Mouse (Mus musculus) cerebellum, adult (tissue): ENCODE measurements around the gene Cdcp2.

ENCODE experiments used
- ATAC-seq: cut with Nextera tagmentation; 2 replicates; pipeline ENCODE4 v1.9.2; 2017; ENCODE audit warnings: mild to moderate bottlenecking, moderate library complexity, mixed read lengths; ENCODE audit not compliant: insufficient number of reproducible peaks, low FRiP score, low TSS enrichment

Cdcp2 gene

DNA sequence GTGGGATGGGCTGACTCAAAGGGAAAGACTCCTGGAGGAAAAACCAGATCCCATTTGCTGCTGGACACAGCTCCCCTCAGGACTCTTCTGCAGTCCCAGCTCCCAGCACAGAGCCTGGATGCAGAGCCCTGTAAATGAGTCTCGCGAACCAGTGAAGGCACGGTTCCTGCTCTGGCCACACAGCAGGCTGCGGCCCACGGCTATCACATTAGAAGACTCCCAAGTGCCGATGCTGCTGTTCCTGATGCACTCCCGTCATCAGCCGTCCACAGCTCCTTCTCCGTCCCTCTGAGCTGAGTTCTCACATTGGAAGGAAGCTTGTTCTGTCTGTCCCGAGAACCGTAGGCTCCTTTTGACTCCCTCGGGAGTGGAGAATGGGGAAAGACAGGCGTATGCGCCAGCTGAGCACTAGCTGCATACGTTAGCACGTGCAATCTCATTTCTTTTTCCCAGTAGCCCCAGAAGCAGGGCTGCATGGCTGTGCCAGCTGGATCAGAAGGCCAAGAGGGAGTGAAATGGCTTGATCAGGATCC lies at the start of gene Cdcp2:
TSS of gene Cdcp2 (plus strand) at position 51 of the 533 bp plus-strand sequence.
- no peak for ATAC-seq

DNA sequence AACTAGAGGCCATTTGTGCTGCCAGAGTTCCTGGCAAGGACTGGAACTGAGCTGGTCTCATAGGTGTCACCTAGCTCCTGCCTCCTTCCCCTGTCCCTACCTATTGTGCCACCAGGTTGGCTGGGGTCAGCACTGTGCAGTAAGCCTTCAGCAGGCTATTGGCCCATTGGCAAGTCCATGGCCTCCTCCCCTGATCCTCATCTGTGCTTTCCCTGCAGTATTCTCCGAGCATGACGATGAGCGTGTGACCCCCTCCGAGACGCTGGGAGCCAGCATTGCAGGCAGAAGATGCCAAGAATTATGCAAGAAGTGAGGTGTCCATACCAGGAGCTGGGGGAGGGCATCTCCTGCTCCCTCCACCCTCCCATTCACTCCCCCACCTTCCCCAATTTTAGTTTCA lies 48.9 kb upstream of the Cdcp2 start:
- ATAC-seq, result no peak

DNA sequence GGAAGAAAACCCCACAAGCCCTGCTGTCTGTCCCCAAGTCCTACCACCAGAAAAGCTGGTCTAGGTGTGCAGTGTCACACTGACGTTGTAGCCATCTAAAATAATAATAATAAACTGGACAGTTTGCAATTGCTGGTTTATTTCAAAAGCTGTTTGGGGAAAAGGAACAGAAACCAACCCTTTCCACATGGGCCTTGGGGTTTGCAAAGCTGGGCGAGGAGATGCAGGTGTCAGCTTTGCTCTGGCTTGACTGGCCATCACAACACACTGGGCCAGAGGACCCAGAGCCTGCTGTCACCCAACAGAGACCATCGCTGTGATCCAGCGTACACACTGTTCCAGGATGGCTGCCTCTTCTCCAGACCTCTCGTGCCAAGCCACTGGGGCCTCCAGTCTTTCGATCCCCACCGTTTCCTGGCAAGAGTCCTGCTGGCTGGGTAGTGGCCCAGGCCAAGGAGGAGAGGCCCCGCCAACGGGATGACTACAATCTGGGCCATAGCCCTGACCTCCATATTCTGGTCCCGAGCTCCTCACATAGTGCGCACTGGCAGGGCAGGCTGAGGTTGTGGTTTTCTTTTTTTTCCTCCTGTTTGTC lies 48.0 kb upstream of the Cdcp2 start:
- ATAC-seq, result peak; percentile 68

DNA sequence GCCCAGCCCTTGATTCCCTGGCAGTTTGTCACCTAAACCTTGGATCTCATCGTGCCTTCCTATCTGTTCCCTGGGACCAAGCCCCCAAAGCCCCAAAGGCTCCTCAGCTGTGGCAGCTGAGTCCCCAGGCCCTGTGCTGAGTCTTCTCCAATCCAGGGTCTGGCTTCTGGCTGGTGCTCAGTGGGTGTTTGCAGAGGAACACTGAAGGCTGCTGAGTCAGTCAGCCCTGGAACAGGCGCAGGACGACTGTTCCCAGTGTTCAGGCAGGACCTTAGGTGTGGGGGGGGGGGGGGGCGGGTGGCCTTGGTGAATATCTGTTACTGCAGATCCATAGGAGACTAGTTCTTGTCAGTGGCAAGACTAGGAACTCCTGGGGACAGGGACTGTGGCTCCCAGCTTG lies 44.8 kb upstream of the Cdcp2 start:
- no peak for ATAC-seq

DNA sequence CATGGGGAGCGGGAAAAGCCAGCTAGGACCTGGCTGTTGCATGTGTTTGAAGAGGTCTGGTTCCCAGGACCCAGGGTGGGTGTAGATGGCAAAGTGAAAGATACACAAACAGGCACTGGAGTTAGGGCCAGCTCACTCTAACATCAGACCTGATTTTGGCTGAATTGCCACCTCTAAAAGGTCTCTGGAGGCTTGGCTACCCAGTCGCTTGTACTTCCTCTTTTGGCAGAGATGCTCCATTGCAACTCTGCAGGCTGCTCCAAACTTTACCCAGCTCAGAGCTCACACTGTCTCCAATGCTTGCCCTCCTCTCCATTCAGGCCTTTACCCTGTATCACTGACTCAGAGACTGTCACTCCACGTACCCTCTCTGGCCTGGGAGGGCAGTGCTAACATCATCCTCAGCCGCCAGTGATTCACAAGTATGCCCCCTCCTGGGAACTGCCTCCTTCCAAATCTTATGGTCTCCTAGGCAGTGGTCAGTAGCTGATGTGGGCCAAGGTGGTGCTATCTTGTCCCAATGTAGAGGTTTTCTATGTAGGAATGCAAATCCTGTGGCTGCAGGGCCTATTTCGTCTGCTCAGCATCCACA lies 43.6 kb upstream of the Cdcp2 start:
- no peak for ATAC-seq

DNA sequence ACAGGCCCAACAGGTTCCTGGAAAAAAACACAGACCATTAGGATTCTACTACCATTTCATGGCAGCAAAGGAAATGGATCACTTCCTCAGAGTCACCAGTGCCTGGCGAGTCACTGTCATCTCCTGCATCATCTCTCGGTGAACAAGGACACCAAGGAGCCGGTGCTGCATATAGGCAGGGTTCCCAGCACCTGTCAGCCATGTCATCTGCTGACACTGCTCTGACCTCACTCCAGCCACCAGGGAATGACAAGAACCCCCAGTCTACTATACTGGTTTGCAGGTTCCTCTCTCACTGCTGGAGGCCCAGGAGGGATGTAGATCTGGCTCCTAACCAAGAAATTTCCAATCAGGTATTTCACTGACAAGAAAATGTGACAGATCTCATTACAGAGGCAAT lies 40.6 kb upstream of the Cdcp2 start:
- ATAC-seq, result no peak

DNA sequence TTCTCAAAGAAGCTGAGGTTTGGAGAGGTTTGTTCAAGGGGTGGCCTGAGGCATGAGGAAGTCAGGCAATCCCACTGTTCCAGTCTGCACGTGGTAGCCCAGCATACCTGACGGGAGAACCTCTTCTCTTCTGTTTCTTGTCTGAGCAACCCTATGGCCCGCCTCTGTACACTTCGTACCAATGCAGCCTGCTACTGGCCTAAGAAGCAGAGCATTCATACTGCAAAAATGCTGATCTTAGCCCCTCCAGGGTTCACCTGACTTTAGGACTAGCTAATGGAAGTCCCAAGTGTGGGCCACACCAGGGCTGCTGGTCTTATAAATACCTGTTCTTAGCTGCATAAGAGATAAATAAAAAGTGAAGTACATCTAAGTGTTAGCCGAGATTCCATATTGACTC lies 38.3 kb upstream of the Cdcp2 start:
- no peak for ATAC-seq

DNA sequence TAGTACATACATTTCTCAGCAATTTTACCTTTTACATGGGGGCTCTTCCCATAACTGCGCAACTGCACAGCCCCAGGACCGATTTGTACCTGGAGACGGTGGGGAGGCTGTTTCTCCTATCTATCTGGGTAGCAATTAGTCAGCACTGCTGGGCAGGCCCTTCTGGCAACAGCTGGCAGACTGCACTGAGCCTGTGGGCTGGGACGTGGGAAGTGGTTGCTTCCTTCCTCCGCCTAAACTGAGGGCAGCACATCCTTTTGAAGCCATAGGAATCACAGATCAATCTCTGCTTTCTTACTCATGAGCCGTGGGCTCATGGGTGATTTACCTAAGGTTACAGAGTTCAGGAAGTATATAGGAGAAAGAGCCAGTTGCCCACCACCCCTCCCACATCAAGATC lies 37.9 kb upstream of the Cdcp2 start:
- no peak for ATAC-seq

DNA sequence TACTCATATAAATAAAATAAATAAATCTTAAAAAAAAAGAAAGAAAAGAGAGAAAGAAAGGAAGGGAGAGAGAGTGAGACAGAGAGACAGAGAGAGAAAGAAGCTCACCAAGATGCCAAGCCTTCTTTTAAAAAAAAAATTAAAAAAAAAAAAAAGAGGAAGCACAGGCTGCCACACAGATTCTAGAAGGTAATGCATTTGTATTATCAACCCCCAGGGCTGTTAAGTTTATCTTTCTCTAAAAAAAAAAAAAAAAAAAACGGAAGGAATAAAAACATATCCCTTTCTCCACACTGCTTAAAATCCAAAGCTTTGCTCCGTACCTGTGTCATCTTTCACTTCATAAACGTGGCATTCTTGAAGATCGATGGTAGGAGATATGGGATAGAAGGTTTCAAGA lies 35.1 kb upstream of the Cdcp2 start:
- ATAC-seq, result no peak

DNA sequence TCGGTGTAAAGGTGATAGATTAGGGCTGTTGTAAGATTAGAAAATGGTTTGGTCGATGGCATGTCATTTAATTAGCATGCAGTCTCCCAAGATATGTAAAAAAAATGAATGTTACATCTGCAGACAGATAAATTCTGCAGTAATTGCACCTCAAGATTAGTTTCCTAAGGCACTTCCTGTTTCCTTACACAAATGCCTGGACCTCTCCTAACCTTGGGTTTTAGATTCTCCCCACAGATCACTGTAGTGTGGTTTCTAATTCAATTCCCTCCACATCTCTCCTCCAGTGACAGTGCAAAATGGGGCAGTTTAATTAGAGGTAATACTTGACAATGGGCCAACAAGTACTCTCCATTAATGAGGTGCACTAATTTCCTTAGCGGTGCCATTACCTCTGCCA lies 33.5 kb upstream of the Cdcp2 start:
- ATAC-seq, result no peak

DNA sequence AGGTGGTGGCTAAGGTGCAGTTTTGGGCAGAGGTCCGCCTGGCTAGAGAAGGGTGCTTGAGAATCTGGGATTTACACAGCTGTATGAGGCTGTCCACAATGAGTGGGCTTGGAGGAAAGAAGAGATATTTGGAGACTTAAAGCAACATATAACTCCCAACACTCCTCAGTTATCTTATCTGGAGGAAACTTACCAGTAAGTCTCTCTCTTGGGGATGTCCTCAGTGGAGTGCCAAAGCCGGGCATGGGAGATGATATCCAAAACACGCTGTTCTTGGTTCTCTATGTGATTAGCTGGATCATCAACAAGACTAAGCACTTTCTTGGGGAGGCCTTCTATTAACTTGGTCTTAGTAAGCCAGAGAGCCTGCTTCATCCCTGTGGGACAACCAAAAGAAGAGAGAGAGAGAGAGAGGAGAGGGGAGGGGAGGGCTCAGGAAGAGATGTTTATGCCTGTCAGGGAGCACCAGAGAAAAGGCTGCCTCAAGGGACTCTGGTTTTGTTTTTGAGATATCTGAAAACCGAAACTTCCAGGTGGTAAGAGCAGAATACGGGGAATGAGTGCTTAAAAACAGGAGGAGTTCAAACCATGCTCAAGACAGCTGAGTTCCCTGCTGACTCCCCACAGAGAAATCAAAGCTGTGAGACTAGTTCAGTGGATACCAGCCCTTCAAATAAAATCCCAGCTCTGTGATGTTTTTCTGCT lies 32.1 kb upstream of the Cdcp2 start:
- ATAC-seq, result no peak

DNA sequence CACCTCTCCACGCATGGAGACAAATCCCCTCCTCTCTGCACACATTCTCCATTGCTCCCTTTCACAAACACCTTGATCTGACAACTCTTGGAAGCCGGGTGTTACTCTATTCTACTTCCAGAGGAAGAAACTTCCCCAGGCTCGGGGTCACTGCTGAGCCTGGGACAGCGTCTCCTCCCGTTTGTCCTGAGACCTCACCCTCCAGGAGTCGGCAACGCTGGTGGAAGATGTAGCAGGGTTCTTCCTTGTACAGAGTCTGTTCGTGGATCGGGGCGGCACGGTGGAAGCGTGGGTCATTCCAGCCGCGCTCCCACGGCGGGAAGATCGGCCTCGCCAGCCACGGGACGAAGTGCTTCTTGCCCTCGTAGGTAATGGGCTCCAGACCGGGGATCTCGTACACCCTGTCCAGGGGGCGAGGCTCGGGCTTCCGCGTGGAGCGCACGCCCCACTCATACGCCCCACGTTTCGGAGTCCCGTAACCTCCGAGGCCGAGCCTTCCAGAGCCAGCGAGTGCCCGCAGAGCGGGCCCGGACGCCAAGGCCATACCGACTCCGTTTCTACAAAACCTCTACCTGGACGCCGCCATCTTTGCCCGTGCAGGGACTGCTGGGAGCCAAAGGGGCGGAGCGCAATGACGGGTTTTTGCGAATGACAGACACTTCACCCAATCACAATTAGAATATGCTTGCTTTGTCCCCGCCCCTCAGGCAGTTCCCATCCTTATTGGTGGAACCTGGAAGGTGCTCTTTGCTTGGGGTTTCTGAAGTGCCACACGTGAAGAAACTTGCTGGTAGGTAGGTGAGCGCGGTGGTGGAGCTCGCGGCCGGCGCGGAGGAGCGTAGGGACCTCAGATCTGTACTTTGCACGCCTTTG lies 30.2 kb upstream of the Cdcp2 start, which contains the start of the genes Mrpl37 and Cyb5rl:
TSS of gene Mrpl37 (minus strand) at position 617 of the 873 bp plus-strand sequence.
TSS of gene Cyb5rl (plus strand) at position 737 of the 873 bp plus-strand sequence.
- ATAC-seq, result peak; percentile 98

DNA sequence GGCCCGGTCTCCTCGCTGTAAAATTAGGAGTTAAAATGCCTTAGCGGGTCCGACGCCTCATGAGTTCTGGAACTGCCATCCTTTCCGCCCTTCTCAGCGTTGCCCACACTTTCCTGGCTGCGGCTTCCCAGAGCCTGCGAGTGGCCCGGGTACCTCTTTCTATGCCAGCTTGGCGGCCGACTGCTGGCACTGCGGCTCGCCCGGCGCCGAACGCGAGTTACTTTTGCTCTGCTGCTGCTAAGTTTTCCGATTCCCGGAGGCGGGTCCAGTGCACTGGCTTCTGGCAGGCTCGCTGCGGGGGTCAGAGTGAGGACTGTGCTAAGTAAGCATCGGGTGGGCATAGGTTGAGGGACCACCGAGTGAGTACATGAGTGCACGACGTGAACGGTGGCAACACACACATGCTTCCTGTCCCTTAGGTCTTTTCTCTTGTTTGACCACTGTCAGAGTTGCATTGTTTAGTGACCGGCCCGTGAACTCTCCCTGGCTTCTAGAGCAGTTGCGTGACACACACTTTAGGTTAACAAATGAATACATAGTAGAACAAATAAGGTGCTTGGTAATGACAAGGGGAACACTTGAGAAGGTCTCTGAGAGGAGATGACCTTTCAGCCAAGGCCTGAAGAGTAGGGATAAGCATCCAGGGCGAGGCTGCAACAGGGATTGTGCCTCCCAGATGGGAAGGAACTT lies 29.4 kb upstream of the Cdcp2 start:
- ATAC-seq, result peak; percentile 9; the same call in 1 of the 2 replicates

DNA sequence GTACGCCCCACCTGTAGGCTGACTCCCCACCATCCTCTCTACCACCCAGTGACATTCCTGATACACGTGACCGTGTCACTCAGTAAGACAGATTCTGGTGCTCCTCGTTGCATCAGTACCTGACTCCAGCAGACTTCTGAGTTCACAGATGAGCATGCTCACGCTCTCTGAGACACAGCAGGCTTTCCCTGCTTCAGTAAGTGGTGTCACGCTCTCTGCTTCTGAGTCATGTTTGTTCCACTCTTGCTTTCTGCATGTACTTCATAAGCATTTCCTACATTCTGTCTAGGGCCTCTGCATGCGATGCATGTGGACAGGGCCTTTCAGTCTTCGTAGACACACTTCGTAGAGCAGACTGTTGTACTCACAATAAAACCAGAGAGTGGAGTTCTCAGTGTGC lies 24.3 kb upstream of the Cdcp2 start:
- no peak for ATAC-seq

DNA sequence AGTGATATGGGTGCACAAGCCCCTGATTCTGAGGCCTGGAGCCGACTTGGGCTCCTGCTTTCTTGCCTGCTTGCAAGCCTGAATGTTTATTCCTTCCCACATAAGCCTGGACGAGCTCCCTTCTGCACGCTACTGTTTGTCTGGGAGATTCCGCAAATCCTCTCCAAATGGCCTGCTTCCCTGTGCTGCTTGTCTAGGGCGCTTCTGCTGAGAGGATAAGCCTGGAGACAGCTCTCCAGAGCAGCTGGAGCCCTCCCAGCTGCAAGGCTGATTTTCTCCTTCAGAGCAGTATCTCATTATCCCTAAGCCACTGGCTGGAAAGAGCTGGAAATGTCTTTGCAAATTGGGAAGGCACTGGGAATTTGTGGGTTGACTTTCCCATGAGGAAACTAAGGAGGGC lies 21.2 kb upstream of the Cdcp2 start:
- no peak for ATAC-seq

DNA sequence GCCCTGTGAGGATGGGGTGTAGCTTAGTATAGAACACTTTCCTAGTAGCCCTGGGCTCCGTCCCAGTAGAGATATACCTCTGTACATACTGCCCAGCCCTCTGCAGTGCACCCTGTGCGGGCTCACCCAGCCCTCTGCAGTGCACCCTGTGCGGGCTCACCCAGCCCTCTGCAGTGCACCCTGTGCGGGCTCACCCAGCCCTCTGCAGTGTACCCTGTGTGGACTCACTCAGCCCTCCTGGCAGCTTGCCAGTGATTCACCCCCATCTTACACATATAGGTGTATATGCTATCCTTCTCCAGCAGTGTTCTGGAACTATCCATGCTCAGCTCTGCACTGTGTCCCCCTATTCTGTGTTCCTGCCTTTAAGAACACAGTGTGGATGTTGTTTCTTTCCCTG lies 17.8 kb upstream of the Cdcp2 start:
- ATAC-seq, result no peak

DNA sequence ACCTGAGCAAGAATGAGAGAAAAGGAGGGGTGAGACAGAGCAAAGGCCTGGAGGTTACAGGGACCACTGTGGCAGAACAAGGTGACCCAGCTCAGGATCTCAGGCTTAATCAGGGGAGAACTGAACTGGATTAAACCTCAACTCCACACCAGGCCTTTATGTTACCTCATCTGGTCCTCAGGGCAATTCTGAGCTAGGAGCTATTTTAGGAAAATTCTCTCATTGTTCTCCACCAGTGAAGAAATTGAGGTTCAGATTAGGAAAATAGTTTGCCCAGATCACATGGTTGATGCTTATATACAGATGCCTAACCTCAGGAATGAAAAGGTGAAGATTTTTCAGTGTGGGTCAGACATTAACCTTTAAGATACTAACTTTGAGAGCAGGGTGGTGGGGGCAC lies 17.0 kb upstream of the Cdcp2 start:
- no peak for ATAC-seq

DNA sequence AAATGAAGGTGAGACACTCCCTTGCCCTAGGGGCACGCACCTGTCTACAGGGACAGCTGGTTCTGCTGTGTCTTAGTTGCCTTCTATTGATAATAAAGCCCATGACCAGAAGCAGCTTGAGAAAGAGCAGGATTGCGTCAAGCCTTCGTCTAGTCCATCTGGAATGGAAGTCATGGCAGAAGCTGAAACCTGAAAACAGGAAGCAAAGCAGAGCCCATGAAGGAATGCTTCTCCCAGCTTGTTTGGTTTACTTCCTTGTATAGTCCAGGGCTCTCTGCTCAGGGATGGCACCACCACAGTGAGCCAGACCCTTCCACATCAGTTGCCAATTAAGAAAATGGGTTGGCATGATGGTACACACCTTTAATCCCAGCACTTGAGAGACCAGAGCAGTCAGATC lies 14.5 kb upstream of the Cdcp2 start:
- ATAC-seq, result no peak

DNA sequence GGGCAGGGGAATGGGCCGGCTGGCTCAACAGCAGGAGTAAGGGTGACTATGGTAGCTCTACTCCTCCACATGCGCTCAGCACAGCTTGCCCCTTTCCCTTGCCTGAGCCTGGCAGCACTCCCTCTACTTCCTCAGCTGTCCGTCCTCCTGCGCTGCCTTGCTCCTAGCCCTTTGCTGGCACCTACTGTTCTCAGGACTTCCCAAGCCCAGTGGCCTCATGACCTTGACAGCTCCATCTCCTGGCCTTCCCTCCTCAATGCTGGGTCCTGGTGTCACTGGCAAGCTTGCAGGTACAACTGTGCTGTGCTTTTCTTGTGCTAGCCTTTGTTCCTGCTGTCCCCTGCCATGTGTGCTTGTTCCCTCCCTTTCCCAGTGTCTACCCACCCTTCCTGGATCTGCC lies 13.6 kb upstream of the Cdcp2 start:
- ATAC-seq, result no peak

DNA sequence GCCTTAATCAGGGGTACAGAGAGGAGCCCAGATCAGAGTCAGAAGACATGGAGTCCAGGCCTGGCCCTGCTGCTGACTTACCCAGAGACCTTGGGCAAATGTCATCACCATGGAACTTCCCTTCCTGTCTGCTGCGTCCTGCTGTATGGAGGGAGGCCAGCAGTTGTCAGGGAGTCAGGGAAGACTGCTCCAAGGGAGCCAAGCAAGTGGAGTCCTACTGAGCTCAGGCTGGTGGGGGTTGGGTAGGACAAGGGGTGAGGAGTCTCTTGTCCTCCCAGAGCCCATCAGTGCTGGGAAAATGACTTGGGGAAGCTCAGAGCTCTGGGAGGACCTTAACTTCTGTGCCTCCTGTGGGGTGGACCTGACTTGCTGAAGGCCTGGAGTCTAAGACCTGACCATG lies 12.3 kb upstream of the Cdcp2 start:
- ATAC-seq, result no peak
